Mouse (Mus musculus) megakaryocyte, embryonic 14.5 days (primary cell): ENCODE measurements around the gene Zfp382.

Experiments used
- FLI1 ChIP-seq: IDR thresholded peaks from 2 replicates; pipeline ENCODE4 v1.6.1; 2012; ENCODE audit warnings: low read length, inconsistent platforms, mixed read lengths
- GATA1 ChIP-seq: IDR thresholded peaks from 3 replicates; pipeline ENCODE4 v1.6.1; 2012; ENCODE audit warnings: mixed read lengths, low read length, inconsistent platforms, borderline replicate concordance

GRCm38 (mm10) chr7:30169583-30170282, 48.0 kb downstream of the Zfp382 start, which contains the start of gene Zfp146:
- TF ChIP-seq GATA1 (peak; percentile 76; the same call in 2 of the 3 replicates), FLI1 (no peak)
